Mouse (Mus musculus): ENCODE data around the gene Ptch1. TPM values are rescaled to one million over a fixed set of nuclear protein-coding genes. Genes with fewer than 3 reads are reported as not detected.

Gene Ptch1
- total RNA-seq, 2 experiments from 2014 or later: 8.6 to 10.4 TPM

DNA sequence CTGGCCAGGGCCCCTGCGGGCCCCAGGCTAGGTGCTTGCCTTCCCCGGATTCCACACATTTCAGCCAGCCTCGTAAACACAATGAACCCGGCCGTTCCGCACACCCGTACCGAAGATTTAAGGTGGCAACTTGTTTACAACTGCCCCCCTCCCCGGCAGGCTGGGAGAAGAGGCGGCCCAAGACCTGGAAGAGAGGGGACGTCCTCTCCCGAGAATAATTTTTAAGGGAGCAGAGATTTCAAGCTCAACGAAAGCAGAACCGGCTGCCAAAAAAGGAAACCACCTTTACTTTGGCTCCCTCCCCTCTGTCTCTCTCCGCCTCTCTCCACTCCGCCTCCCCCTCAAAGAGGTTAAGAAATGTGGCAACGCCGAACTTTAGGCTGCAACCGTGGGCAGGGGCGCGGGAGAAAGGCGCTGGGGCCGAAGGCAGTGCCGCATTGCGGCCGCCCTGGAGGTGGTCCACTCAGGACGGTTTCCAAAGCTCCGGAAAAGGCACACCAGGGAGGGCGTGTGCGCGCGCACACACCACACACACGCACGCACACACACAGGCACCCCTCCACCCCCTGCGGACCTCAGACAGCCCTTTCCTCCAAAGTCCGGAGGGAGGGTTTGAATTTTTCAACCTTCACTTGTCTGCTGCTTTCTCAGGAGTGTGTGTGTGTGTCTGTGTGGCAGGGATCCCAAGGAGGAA, 8.6 kb downstream of the Ptch1 start:
- intact Hi-C loops (cut with DNase I): loop anchor here (5.0 to 10.0 kb wide), 2 partner anchors 132 to 250 kb away; partner anchors contain the start of gene Ercc6l2
- peak; percentile 40 to 70 for DNase-seq

DNA sequence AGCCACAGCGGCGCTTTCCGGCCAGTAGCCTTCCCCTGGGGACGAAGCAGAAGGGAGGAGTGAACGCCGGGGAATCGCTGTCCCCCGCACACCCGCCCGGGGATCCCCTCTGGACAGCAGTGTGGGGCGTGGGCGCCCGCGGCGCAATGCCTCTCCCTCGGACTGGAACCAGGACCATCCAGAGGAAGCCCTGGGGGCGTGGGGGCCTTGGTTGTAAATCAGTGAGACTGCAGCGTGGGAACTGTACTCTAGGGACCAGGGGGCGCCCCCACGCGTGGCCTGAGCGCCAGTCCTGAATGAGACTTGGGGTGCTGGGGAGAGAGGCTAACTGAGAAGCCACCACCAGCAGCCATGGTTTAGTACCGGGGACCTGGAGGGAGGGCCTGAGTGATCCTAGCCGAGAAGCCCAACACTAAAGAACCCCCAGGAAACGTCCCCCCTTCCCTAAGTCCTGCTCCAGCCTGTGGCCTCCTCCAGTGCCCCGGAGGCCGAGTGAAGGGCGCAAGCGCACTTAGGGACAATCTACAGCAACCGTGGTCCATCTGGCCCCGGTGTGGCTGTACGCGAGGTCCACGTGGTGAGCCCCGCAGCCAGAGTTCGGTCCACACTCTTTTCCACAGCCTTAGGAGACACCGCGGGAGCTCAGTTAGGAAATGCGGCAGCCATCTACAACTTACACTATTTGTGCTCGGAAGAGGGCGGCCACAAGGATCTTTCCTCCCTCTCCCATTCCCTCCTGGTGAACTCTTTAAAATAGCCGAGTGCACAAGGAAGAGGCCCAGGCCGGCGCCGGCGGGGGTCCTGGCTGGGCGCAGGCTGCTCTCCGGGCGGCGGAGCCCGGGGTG, 9.4 kb downstream of the Ptch1 start:
- intact Hi-C loops (cut with DNase I): loop anchor here (10.0 kb wide), 1 partner anchor 251 kb away; the partner anchor contains the start of gene Ercc6l2
- DNase-seq: peak; percentile 44 to 48

DNA sequence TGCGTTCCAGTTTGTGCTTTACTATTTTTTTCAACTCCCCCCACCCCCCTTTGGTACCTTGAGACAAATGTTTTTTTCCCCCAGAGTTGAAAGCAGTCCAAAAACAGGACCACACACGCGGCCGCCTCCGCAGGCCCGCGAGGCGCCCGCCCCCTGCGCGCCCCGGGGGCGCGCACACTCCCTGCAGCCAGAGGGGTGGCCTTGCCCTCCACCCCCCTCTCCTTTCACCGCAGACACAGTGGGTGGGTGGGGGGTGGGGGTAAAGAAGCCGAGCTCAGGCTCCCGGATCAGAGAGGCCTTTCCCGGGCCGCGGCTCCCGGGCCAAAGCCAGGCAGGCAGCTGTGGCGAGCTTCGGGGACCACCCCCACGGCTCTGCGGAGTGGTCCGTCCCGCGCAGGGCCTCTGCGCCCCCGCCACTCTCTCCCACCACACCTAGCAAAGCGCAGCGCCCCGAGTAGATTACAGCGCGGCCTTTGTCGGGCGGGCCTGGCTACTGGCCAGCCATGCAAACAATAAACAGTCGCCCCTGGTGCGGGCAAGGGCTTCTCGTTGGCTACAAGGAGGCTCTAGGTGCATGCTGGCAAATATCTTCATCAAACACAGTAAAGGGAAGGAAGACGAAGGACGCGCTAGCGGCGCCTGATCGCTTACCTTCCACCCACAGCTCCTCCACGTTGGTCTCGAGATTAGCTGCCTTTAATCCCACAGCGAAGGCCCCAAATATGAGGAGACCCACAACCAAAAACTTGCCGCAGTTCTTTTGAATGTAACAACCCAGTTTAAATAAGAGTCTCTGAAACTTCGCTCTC, 10.2 kb downstream of the Ptch1 start:
- intact Hi-C loops (cut with DNase I): loop anchor here (10.0 kb wide), 1 partner anchor 252 kb away; the partner anchor contains the start of gene Ercc6l2
- DNase-seq: peak; percentile 56 to 68

DNA sequence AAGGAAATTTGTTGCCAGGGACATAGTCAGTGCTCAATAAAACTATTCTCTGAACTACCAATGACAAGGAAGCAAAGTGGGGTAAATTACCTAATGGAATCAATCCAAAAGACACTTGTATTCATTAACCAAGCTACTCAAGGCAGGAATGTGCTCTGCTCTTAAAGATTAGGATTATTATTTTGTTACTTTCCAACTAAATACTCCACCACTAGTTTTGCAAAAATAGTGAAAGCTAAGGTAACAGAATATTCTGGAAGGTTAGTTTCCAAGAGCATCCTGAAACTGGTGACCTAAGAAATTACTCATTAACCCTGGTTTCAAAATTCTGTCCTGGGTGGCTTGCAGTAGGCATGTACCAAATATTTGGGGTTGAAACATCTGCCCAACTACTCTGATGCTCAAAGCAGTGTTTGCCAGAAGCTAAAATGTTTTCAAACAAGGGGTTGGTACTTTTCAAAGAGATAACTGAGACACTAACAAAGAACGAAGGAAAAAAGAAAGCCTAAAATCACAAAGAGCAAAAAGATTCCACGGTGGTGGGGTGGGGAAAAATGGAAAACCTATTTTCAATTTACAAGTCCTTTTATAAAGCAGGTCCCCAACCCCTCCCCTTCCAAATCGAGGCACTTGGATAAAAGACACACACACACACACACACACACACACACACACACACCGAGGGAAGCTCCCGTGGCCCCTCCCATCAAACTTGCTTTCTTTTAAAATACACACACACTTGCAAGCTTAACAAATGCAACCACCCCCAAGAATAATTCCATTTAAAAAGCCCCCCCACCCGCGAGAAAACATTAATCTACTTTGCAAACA, 11.0 kb downstream of the Ptch1 start:
- intact Hi-C loops (cut with DNase I): loop anchor here (10.0 kb wide), 1 partner anchor 252 kb away; the partner anchor contains the start of gene Ercc6l2

DNA sequence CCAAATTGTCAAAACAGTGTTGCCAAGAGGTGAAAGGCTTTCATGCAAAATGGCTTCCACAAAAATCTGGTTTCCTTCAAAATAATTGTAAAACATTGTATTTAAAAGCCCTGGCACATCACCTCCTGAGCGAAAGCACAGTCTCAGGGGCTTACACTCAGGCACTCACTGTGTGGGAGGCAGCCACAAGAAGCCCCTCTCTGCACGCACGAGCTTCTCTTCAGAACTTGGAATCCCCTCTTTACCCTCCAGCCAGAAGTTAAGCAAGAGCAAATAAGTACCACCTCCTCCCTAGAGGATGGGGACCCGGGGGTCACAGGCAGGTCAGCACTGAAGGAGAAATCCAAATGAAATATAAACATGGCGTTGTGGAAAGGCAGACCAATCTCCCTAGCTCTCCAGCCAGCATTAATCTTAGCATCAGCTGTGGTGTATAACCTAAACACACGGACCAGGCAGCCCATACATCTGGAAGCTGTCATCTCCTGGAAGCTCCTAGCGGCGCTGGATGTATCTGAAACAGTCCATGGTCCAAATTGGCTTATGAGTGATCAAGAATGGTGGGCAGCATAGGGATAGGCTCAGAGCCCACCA, 15.0 kb downstream of the Ptch1 start:
- no peak for DNase-seq

More for the DNA sequence above, 11.0 kb downstream of the Ptch1 start:
- DNase-seq: no peak

DNA sequence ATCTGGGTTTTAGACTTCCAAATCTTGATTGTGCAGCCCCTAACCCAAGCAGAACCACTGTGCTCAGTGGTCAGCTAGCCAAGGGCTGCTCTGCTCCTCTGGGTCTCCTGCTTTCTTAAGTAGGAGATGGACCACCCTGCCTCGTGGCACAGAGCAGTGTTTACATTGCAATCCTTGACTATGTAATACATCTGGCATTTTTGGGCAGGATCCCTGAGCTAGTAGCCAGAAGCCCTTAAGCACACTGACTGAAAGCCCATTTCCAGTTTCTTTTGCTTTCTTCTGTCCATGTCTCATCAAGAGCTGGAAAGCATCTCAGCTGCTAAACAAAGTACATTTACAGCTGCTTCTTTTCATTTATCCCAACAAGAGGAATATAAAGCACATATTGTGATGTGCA, 17.0 kb downstream of the Ptch1 start:
- no peak for DNase-seq
- intact Hi-C loops (cut with DNase I): no loop called here

More for the DNA sequence above, 15.0 kb downstream of the Ptch1 start:
- intact Hi-C loops (cut with DNase I): no loop called here

DNA sequence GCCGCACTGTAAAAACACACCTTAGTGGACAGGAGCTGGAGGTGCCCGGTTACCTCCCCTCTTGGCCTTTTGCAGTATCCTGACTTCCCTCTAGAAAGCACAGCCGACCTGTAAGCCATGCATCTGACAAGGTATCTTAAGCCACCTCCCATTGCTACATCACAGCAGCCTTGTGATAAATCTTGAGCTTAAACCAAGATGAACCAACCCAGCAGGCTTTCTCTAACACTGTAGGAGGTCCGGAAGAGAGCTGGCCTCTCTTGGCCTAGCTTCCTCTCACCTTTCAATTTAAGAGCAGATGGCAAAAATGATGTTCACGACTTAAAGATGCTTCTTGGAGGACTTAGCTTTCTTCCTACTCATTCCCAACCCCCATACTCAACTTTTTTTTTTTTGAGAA, 17.5 kb downstream of the Ptch1 start:
- intact Hi-C loops (cut with DNase I): no loop called here
- no peak for DNase-seq

DNA sequence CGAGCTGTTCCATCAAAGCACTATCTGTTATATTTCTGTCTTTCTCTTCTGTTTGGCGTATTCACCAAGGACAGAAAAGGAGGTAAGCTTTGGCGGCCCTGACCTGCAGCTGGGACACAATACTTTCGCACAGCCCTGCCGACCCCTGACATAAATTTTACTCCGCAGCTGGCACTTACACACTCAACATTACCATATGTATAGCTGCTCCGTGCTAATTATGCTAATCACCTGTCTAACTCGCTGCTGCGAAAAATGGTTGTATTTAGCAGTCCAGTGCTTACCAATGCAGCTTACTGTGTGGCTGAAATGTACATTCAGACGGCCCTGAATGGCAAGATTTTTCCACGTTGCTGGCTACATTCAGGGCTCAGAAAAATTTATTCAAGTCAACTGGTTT, 18.8 kb downstream of the Ptch1 start:
- intact Hi-C loops (cut with DNase I): no loop called here
- no peak for DNase-seq

DNA sequence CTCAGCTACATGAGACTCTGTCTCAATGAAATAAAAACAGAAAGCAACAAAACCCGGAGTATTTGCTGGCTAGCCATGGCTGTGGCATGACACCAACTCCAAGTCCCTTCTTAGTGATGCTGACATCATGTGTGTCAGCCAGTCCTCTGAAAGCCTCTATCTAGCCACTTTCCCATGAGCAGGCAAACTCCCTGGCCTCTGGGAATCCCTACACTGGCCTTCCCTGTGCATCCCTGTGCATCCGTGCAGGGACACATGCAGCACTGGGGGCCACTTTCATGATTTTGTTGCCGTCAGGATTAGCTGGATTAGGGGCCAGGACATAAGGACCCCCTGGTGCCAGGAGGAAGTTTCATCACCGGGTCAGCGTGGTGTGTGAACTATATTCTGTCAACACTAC, 20.0 kb downstream of the Ptch1 start:
- no peak for DNase-seq
- intact Hi-C loops (cut with DNase I): no loop called here

DNA sequence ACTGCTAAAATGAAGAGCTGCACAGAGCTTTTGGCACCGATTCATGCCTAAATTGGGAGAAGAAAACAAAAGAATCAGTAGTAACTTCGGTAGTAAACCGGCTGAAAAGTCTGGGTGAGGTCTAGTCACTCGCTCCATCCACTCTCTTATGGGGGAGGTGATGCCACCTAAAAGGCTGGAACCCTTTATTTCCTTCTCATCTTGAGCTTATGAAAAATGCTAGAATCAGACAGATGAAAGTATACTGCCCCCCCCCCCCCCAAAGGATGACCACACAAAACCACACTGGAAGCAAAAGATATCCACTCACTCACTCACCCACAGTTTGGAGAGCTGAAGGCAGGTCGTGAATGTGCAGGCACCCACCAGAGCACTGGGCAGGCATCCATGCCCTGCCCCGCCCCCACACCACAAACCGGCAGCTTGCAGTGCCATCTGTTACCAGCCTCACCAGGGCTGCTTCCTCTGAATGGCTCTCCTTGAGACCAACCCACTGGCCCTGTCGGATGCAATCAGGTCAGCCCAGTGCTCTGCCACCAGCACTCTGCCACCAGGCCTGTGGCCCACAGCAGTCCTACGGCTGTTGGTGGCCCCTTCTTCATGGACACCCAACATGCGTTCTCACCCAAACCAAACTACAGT, 21.0 kb downstream of the Ptch1 start:
- no peak for DNase-seq
- intact Hi-C loops (cut with DNase I): no loop called here

DNA sequence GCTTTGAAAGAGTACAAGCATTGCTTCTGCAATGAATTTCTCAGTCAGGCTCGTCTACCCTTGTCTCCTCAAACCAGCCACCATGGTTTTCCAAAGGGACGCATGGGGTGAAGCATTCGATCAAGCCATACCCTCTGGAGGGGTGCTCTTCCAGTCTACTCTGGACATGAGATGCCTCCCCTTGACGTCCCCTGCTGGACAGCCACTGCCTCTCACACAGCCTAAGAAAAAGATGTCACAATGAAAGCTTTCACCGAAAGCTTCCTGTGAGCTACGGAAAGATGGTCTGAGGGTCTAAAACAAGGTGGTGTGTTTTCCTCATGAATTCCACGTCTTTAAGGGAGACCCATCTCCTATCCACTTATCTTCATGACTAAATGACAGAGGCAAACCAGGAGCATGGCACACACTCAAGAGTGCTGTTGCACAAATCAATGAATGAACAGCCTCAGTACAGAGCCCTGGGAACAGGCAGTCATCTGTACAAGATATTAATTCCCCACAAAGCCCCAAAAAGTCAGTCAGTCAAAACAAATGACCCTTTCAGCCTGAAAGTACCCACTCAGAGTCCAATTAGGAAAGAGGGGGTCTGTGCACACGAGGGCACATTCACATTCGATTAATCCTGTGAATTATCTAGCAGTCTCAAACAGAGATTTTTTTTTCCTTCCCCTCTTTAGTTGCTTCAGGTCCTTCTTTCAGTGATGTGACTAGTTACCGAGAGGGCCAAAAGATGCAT, 21.7 kb downstream of the Ptch1 start:
- no peak for DNase-seq
- intact Hi-C loops (cut with DNase I): no loop called here

DNA sequence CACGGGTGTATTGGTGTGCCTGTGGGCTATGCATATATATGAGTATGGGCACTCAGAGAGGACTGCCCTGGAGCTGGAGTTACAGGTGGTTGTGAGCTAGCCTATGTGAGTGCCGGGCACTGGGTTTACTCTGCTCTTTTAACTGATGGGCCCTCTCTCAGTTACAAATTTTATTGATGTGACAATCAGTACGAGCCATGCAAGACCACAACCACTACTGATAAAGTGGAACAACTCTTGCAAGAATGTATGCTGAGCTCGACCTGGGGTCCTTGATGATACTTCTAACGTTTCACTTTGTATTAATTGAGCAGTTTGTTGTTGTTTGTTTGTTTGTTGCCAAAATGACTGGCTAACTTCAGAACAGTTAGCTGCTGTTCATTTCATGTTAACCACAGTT, 23.0 kb downstream of the Ptch1 start:
- no peak for DNase-seq
- intact Hi-C loops (cut with DNase I): no loop called here

DNA sequence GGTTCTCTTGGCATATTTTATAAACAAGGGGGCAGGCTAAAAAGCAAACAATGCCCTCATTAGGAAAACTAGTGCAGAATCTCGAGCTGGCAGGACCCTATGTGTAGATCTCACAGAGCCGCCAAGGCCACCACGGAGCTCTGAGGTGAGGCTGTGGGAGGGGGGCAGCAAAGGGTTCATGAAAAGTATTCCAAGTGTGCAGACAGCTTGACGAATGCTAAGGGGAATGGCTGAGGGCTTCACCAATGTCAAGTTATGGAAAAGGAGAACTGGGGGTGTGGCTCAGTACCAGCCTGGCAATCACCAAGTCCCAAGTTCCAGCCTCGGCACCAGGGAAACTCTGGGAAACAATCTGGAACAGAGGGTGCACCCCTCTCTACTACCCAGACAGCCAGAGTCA, 24.2 kb downstream of the Ptch1 start:
- intact Hi-C loops (cut with DNase I): no loop called here
- no peak for DNase-seq

DNA sequence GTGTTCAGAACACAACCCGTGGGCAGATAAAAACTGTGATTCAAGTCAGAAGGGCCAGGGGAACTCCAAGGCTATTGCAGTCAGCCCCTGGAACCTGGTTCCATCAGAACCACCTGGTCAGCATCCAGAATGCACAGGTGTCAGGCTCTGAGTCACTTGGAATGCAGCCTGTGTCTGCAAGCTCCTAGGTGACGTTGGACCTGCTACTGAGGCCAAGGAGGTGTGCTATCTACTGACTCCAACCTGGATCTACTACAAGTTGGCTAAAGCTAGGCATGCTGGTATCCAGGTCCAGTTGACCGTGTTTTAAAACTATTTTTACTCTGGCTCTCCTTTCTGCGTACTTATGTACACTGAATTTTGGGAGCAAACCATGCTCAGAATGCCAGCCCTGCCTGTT, 24.8 kb downstream of the Ptch1 start:
- intact Hi-C loops (cut with DNase I): no loop called here
- no peak for DNase-seq

DNA sequence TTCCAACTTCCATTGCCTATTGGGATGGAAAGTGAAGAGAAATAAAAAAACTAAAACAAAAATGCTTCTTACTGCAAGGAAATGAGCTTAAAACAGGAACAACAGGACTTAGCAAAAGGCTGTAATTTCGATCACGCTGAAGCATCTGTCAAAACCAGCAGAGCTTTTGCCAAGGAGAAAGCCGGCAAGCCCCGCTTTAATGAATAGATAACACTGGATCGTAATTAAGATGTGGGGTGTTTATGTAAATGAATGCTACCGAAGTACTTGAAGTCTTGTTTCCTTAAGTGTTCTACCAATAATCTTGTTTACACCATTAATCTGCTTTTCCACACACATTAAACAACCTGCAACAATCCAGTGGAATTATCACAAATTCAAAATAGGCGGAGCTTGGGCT, 28.1 kb downstream of the Ptch1 start:
- intact Hi-C loops (cut with DNase I): no loop called here
- no peak for DNase-seq

DNA sequence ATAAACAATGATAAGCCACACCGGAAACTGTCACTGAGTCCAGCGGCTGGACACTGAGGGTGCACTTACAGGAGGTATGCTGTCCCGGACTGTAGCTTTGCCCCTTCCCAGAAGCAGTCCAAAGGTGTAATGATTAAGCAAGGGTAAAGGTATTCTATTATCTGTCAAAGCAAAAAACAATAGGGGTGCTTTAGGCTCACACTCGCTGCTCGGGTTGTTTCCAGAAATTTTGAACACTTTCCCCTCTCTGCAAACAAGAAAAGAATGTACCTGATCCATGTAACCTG, 28.5 kb downstream of the Ptch1 start:
- DNase-seq: no peak
- intact Hi-C loops (cut with DNase I): no loop called here

DNA sequence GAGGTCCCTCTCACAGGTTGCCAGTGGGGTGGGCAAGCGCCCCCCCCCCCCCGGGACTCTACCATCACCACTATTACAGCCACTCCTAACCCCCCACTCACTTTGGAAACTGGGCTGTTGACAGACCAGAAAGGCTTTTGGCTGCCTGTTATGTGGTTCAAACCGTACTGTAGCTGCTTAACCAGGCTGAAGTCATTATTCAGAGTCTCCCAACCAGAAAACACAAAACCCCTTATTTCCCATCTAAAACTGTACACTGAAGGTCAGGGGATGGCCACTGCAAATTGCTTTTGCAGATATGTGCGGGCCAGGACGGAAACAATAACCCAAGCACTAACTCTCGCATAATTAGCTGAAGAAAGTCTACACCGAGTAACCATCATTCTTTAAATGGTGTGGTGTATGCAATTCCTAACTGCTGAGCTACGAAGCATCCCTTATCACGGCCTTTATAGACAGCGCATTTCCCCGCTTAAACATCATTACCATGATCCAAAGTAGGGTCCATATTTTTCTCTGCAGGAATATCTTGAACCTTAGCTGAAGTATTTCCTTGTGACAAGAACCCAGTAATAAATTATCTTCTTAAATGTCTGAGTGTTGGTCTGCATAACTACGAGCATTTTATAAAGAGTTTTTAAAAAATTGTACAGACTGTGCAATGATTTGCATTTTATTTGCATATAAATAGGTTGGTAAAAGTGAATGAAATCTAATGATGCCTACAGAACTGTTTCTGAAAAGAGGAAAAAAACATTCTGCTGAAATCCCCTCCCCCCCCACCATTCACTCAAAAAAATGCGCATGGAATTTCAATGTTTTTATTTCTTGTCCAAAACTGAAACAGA, 29.1 kb downstream of the Ptch1 start:
- intact Hi-C loops (cut with DNase I): no loop called here
- no peak for DNase-seq

DNA sequence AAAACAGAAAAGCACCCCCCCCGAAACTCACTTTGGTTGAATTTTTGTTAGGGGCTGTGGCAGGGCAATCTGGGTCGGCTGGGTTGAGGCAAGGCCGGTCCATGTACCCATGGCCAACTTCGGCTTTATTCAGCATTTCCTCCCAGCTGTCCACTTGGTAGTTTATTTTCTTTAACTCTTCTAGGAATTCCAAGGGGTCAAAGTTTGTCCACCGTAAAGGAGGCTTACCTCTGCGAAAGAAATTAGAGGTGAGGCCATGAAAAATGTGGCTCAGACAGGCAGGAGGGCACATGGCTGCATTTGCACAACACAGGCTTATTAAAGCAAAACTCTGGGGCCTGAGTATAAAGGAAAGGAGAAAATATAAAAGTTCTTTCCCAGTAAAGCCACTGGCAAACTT, 29.9 kb downstream of the Ptch1 start:
- no peak for DNase-seq
- intact Hi-C loops (cut with DNase I): no loop called here
